Mouse (Mus musculus): ENCODE measurements around the gene Pdx1. TPM values are rescaled to one million over a fixed set of nuclear protein-coding genes. Genes with fewer than 3 reads are reported as not detected.

Pdx1 gene
- total and polyA plus RNA-seq, 3 experiments = not detected

DNA sequence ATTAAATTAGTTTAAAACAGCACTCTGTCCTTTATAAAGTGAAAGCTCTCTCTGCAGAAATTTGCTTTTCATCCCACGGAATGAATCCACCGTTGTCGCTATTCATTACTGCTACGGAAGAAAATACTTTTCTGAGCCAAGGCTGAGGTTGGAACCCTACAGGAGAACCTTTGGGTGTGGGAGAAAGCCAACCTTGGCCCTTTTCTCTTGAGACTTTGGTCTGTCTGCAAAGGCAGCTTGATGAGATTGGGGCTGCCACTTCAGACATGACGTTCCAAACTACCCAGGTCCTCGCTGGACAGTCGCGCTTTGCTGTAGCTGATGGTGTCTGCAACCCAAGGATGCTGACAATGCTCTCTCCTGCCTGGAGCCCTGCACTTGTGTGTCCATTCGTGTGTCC is 38.7 kb downstream of the Pdx1 start:
- in situ Hi-C loops (cut with MboI; ENCODE audit: low pct_ligation_motif_present, low pct_unique_long_range_greater_than_20kb, low sequenced_read_pairs) (loop anchor here (25.0 kb wide), 1 partner anchor 621 kb away; no protein-coding TSS in a partner anchor), dilution Hi-C loops (cut with MboI; ENCODE audit: extremely low pct_ligation_motif_present, extremely low pct_unique_long_range_greater_than_20kb, low sequenced_read_pairs) (no loop called here)
- Histone ChIP-seq H3K4me1 (ENCODE audit: control insufficient read depth in 1 of 2, insufficient read depth in 2 of 2) (no peaks in the 10 kb centered on the region), H3K27ac (ENCODE audit: insufficient read depth, low read depth) (no peak overlapping the region), H3K4me2 (ENCODE audit: insufficient read depth, low read depth, poor library complexity, severe bottlenecking) (no peak overlapping the region), H3K4me3 (replicated peaks in 1 of 3; ENCODE audit: low read depth in 2 of 3, low read length in 2 of 3, poor library complexity in 1 of 3) (no peak overlapping the region), H3K27me3 (replicated peaks) (peaks cover 39% of the 10 kb centered on the region), H3K79me2 (replicated peaks; ENCODE audit: control insufficient read depth, extremely low read depth, insufficient read depth, poor library complexity, severe bottlenecking) (no peaks in the 10 kb centered on the region), H3K9me3 (replicated peaks; ENCODE audit: low read length) (peaks cover 16% of the 10 kb centered on the region), H3K36me3 (replicated peaks in 1 of 2; ENCODE audit: control insufficient read depth in 1 of 2, insufficient read depth in 1 of 2, low read length in 1 of 2) (no peaks in the 10 kb centered on the region), H3K9ac (ENCODE audit: insufficient read depth, low read depth) (no peak overlapping the region)
- no peak for DNase-seq (ENCODE audit: extremely low read depth)
- no peak for TF ChIP-seq JUN (IDR thresholded peaks at IDR 0.05; ENCODE audit: insufficient read depth, low read depth, low read length)
- TF ChIP-seq ZKSCAN1 (IDR thresholded peaks at IDR 0.05; ENCODE audit: borderline replicate concordance, low read depth, low read length) = no peak
- no peak for TF ChIP-seq MAX (IDR thresholded peaks at IDR 0.05; ENCODE audit: low read length)
- no peak for TF ChIP-seq ZMIZ1 (IDR thresholded peaks at IDR 0.05; ENCODE audit: low read depth, low read length)
- TF ChIP-seq MXI1 (IDR thresholded peaks at IDR 0.05; ENCODE audit: low read depth, low read length) = no peak
- no peak for TF ChIP-seq ZC3H11A (IDR thresholded peaks at IDR 0.05; ENCODE audit: low read depth, low read length)
- TF ChIP-seq GABPA (IDR thresholded peaks at IDR 0.05; ENCODE audit: insufficient replicate concordance, low read depth, low read length) = no peak
- no peak for TF ChIP-seq E2F4 (IDR thresholded peaks at IDR 0.05; ENCODE audit: insufficient replicate concordance, low read depth, low read length)
- TF ChIP-seq PAX5 (IDR thresholded peaks at IDR 0.05; ENCODE audit: low read length) = no peak
- TF ChIP-seq CHD1 (IDR thresholded peaks at IDR 0.05; ENCODE audit: low read depth, low read length) = no peak
- no peak for TF ChIP-seq IRF4 (IDR thresholded peaks at IDR 0.05; ENCODE audit: low read depth, low read length)
- TF ChIP-seq POLR2AphosphoS2 (IDR thresholded peaks at IDR 0.05; ENCODE audit: low read depth, low read length) = no peak
- no peak for TF ChIP-seq SIN3A (IDR thresholded peaks at IDR 0.05; ENCODE audit: low read length)
- no peak for TF ChIP-seq KAT2A (IDR thresholded peaks at IDR 0.05; ENCODE audit: insufficient replicate concordance, low read length)
- no peak for TF ChIP-seq HCFC1 (IDR thresholded peaks at IDR 0.05; ENCODE audit: low read depth, low read length)
- TF ChIP-seq NELFE (IDR thresholded peaks at IDR 0.05; ENCODE audit: low read depth, low read length) = no peak
- TF ChIP-seq SMC3 (IDR thresholded peaks at IDR 0.05; ENCODE audit: low read depth, low read length) = no peak

DNA sequence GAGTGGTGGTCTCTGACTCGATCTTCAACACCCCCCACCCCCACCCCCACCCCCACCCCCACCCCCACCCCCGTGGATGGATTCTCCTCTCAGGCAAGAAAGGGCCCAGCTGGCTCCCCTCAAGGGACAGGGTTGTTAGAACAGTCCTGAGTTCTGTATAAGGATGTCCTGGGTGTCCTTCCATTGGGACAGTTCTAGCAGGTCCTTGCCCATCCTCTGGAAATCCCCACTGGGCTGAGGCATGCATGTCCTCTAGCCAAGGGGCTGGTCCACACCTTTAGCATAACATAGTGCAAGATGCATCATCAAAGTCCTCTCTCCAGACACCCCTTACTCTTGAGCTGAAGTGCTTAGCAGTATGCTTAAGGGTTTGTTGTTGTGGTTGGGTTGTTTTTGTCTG is 40.0 kb downstream of the Pdx1 start:
- Histone ChIP-seq H3K36me3 (replicated peaks in 1 of 2; ENCODE audit: control insufficient read depth in 1 of 2, insufficient read depth in 1 of 2, low read length in 1 of 2) (no peaks in the 10 kb centered on the region), H3K4me3 (replicated peaks in 1 of 3; ENCODE audit: low read depth in 2 of 3, low read length in 2 of 3, poor library complexity in 1 of 3) (no peak overlapping the region), H3K4me2 (ENCODE audit: insufficient read depth, low read depth, poor library complexity, severe bottlenecking) (no peak overlapping the region), H3K9me3 (replicated peaks; ENCODE audit: low read length) (peaks cover 16% of the 10 kb centered on the region), H3K27ac (ENCODE audit: insufficient read depth, low read depth) (no peak overlapping the region), H3K9ac (ENCODE audit: insufficient read depth, low read depth) (no peak overlapping the region), H3K4me1 (ENCODE audit: control insufficient read depth in 1 of 2, insufficient read depth in 2 of 2) (no peaks in the 10 kb centered on the region), H3K27me3 (replicated peaks) (peaks cover 38% of the 10 kb centered on the region), H3K79me2 (replicated peaks; ENCODE audit: control insufficient read depth, extremely low read depth, insufficient read depth, poor library complexity, severe bottlenecking) (no peaks in the 10 kb centered on the region)
- no peak for DNase-seq (ENCODE audit: extremely low read depth)
- TF ChIP-seq PAX5 (IDR thresholded peaks at IDR 0.05; ENCODE audit: low read length) (no peak), RAD21 (IDR thresholded peaks at IDR 0.05; ENCODE audit: low read depth, low read length) (no peak), IRF4 (IDR thresholded peaks at IDR 0.05; ENCODE audit: low read depth, low read length) (no peak), MAZ (IDR thresholded peaks at IDR 0.05; ENCODE audit: low read depth, low read length) (no peak), ZMIZ1 (IDR thresholded peaks at IDR 0.05; ENCODE audit: low read depth, low read length) (no peak), CHD2 (IDR thresholded peaks at IDR 0.05; ENCODE audit: low read length) (no peak), SMC3 (IDR thresholded peaks at IDR 0.05; ENCODE audit: low read depth, low read length) (no peak), ZKSCAN1 (IDR thresholded peaks at IDR 0.05; ENCODE audit: borderline replicate concordance, low read depth, low read length) (no peak), TCF12 (IDR thresholded peaks at IDR 0.05; ENCODE audit: low read depth, low read length) (no peak), NRF1 (IDR thresholded peaks at IDR 0.05; ENCODE audit: low read depth, low read length) (no peak), TBP (conservative IDR thresholded peaks at IDR 0.05; ENCODE audit: low read depth, low read length) (no peak)
- dilution Hi-C loops (cut with MboI; ENCODE audit: extremely low pct_ligation_motif_present, extremely low pct_unique_long_range_greater_than_20kb, low sequenced_read_pairs) = no loop called here
- in situ Hi-C loops (cut with MboI; ENCODE audit: low pct_ligation_motif_present, low pct_unique_long_range_greater_than_20kb, low sequenced_read_pairs) = loop anchor here (25.0 kb wide), 1 partner anchor 622 kb away; no protein-coding TSS in a partner anchor
